Mouse (Mus musculus) neural tube, embryonic 12.5 days (tissue): ENCODE results near the gene Lmtk2. TPM values are rescaled to one million over a fixed set of nuclear protein-coding genes. Genes with fewer than 3 reads are reported as not detected.

ENCODE experiments used
- ATAC-seq: fragments of 200-750 bp; cut with Nextera tagmentation; 2 replicates; pipeline ENCODE4 v1.8.0; 2017; ENCODE audit warnings: low read depth, mild to moderate bottlenecking, moderate TSS enrichment, moderate library complexity; ENCODE audit not compliant: low FRiP score
- H3K27ac ChIP-seq: fragments of 300-500 bp; sonication (generic); 2 replicates; pipeline ENCODE4 v1.5.1; 2016
- H3K27me3 ChIP-seq: fragments of 300-500 bp; sonication (generic); replicated peaks from 2 replicates; pipeline ENCODE4 v1.6.1; 2016; ENCODE audit warnings: mild to moderate bottlenecking
- H3K36me3 ChIP-seq: fragments of 300-500 bp; sonication (generic); 2 replicates; pipeline ENCODE4 v1.6.1; 2016; ENCODE audit warnings: mild to moderate bottlenecking
- H3K4me1 ChIP-seq: fragments of 300-500 bp; sonication (generic); 2 replicates; pipeline ENCODE4 v1.6.1; 2016
- H3K4me2 ChIP-seq: fragments of 300-500 bp; sonication (generic); replicated peaks from 2 replicates; pipeline ENCODE4 v1.6.1; 2016; ENCODE audit warnings: mild to moderate bottlenecking
- H3K4me3 ChIP-seq: fragments of 300-500 bp; sonication (generic); 2 replicates; pipeline ENCODE4 v1.5.1; 2016
- H3K9ac ChIP-seq: fragments of 300-500 bp; sonication (generic); 2 replicates; pipeline ENCODE4 v1.6.1; 2016; ENCODE audit warnings: mild to moderate bottlenecking
- H3K9me3 ChIP-seq: fragments of 300-500 bp; sonication (generic); 2 replicates; pipeline ENCODE4 v1.6.1; 2016; ENCODE audit warnings: mild to moderate bottlenecking
- WGBS: fragments of 180-500 bp; shearing (Covaris S2); methylation state at CpG from one replicate; pipeline ENCODE4 v1.1.7; 2016; 5-methylcytosine and 5-hydroxymethylcytosine counted together
- polyA plus RNA-seq: library from polyadenylated mRNA; unstranded; fragments of >200 nt; fragmentation: Nextera tagmentation; extraction: Ambion mirVana; gene quantifications from 2 replicates; pipeline ENCODE4 v1.2.1, GENCODE M21; 2016

Lmtk2 gene
- polyA plus RNA-seq, 1 experiment from 2014 or later: 9.0 TPM

DNA sequence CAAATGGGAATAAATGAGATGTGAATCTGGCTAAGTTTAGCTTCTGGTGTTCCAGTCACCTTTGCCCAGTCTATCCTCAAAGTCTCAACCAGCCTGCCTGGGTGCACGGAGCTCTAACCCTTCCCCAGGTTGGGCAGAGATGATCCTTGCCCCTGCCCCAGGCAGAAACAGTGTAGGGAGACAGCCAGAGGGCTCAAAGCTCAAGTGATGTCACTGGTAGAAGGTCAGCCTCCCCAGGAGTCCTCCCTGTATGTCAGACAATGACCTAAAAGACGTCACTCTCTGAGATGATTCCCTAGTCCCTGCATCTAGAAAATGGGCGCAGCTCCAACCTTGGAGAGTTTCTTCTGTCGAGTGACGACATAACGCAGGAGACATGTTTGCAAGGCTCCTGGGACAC is 14.5 kb upstream of the Lmtk2 start:
- Histone ChIP-seq H3K4me3 (no peak overlapping the region), H3K27me3 (no peaks in the 10 kb centered on the region), H3K9me3 (no peaks in the 10 kb centered on the region), H3K4me2 (no peak overlapping the region), H3K27ac (no peak overlapping the region), H3K36me3 (no peaks in the 10 kb centered on the region), H3K4me1 (no peaks in the 10 kb centered on the region), H3K9ac (no peak overlapping the region)
- no peak for ATAC-seq
- 83% methylated on average over 6 of the region's 6 CpGs for WGBS

DNA sequence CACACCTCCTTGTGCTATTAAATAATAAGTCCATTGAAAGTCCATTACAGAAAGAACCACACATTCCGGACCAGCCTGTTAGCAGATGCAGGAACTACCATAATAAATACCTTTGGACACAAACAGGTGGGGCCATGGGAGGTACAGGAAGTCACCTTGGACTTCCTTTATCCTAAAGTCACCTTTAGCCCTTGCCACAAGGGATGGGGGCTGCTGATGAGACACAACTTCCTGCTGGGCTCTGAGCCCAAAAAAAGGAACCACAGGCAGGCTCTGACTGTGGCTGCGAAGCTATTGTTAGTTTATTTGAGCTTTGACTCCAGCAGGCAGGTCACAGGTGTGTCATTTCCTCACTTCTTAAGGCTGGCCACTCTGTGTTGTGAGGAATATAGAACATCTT is 13.7 kb upstream of the Lmtk2 start:
- ATAC-seq: no peak
- no peaks in the 10 kb centered on the region for H3K4me1 ChIP-seq
- H3K27me3 ChIP-seq: no peaks in the 10 kb centered on the region
- H3K36me3 ChIP-seq: no peaks in the 10 kb centered on the region
- H3K9ac ChIP-seq: no peak overlapping the region
- H3K4me3 ChIP-seq: no peak overlapping the region
- WGBS: 75% methylated on average over 2 of the region's 2 CpGs
- no peaks in the 10 kb centered on the region for H3K9me3 ChIP-seq
- no peak overlapping the region for H3K27ac ChIP-seq
- no peak overlapping the region for H3K4me2 ChIP-seq

DNA sequence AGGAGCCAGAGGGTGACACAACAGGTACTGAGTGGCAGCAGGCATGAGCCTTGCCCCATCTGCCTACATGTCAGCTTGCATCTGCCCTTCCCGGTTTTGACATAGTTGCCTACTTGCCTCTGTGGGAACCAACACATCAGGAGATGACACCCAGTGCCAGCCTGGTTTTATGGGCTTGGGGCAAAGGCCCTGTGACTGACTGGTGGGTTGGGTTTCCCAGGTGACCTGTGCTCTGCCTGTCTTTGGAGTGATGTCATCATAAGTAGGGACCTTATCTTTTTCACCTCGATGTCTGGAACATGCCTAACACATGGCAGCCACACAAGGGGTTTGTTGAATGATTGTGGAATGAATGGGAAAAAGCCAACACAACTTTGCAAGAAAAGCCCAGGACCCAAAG is 11.9 kb upstream of the Lmtk2 start:
- no peak overlapping the region for H3K9ac ChIP-seq
- H3K9me3 ChIP-seq: no peaks in the 10 kb centered on the region
- no peaks in the 10 kb centered on the region for H3K4me1 ChIP-seq
- H3K27ac ChIP-seq: no peak overlapping the region
- no peak overlapping the region for H3K4me2 ChIP-seq
- H3K4me3 ChIP-seq: no peak overlapping the region
- no peaks in the 10 kb centered on the region for H3K36me3 ChIP-seq
- ATAC-seq: no peak
- no peaks in the 10 kb centered on the region for H3K27me3 ChIP-seq
- 88% methylated on average over 2 of the region's 2 CpGs for WGBS

DNA sequence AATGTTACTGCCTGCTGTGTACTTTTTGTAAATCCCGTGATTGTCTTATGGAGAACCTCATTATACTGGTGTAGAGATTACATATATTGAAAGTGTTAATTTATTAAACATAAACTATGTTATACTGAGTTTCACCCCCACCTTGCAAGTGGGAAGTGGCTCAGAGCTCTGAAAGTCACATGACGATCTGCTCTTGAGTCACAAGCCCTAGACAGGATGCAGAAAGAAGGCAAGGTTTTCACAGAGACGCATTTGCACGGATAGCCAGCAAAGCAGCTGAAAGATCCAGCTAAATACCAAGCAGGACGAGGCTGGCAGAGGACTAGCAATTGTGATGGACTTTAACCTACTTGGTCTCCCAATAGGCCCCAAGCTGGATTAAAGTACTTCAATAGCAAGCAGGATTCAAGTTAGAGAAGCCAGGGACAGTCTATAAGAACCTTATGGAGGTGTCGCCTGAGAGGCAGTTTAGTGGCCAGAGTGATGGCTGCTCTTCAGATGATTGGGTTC is 4.7 kb upstream of the Lmtk2 start:
- H3K36me3 ChIP-seq: no peaks in the 10 kb centered on the region
- H3K9ac ChIP-seq: no peak overlapping the region
- H3K27ac ChIP-seq: no peak overlapping the region
- no peak overlapping the region for H3K4me3 ChIP-seq
- H3K9me3 ChIP-seq: no peaks in the 10 kb centered on the region
- no peak overlapping the region for H3K4me2 ChIP-seq
- no peaks in the 10 kb centered on the region for H3K4me1 ChIP-seq
- no peaks in the 10 kb centered on the region; the same call in 1 of the 2 replicates for H3K27me3 ChIP-seq
- ATAC-seq: no peak
- 82% methylated on average over 6 of the region's 6 CpGs for WGBS

DNA sequence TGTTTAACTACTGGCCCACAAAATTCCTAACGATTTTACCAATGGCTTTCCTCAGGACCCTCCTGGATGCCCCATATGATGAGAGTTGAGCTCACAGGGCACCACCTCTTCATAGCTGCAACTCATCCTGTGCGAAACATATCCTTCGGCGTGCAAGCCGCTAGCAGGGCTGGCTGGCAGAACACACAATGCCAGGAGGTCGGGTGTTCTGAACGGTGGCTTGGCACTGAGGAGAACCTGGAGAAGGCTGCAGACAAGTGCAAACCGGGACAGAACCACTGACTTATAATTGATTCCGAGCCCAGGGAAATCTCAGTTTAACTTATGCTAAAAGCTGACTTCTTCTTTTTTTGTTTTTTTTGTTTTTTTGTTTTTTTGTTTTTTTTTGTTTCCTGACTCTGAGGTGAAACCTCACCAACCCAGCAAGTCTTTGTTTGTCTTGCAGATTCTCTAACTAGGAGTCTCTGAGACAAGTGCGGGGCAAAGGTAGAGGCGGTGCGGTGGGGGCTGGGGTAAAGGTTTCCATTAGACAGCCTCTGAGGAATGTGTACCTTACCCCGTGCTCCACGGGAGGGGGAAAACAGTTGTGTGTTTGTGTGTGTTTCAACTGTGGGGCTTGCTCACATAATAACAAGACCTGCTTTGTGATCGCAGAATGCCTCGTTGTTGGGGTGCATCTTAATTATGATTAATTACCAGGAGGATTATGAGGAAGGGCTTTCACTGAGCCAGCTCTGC is 2.2 kb upstream of the Lmtk2 start:
- WGBS: 64% methylated on average over 16 of the region's 16 CpGs
- no peaks in the 10 kb centered on the region for H3K36me3 ChIP-seq
- H3K9me3 ChIP-seq: no peaks in the 10 kb centered on the region
- no peak overlapping the region for H3K4me3 ChIP-seq
- no peak for ATAC-seq
- H3K4me2 ChIP-seq: no peak overlapping the region
- peaks cover 5% of the 10 kb centered on the region; the same call in 1 of the 2 replicates for H3K4me1 ChIP-seq
- H3K9ac ChIP-seq: no peak overlapping the region
- no peaks in the 10 kb centered on the region; the same call in 1 of the 2 replicates for H3K27me3 ChIP-seq
- H3K27ac ChIP-seq: no peak overlapping the region

DNA sequence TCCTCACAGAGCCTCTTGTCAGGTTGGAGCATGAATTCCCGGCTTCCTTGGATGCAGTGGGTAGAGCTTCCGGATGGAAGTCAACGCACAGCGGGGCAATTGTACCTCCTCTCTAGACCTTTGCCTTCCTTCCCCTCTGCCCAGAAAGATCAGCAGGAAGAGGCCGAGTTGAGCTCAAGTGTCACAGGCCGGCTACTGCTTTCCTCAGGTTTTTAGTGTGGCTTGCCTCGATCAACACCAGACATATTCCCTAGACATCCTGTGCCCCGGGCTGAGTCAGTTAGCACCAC is 1.7 kb upstream of the Lmtk2 start:
- Histone ChIP-seq H3K4me1 (peaks cover 5% of the 10 kb centered on the region; the same call in 1 of the 2 replicates), H3K27ac (no peak overlapping the region), H3K36me3 (no peaks in the 10 kb centered on the region), H3K9ac (no peak overlapping the region), H3K4me3 (no peak overlapping the region), H3K27me3 (no peaks in the 10 kb centered on the region; the same call in 1 of the 2 replicates), H3K9me3 (no peaks in the 10 kb centered on the region), H3K4me2 (no peak overlapping the region)
- ATAC-seq: no peak
- 39% methylated on average over 8 of the region's 8 CpGs for WGBS

DNA sequence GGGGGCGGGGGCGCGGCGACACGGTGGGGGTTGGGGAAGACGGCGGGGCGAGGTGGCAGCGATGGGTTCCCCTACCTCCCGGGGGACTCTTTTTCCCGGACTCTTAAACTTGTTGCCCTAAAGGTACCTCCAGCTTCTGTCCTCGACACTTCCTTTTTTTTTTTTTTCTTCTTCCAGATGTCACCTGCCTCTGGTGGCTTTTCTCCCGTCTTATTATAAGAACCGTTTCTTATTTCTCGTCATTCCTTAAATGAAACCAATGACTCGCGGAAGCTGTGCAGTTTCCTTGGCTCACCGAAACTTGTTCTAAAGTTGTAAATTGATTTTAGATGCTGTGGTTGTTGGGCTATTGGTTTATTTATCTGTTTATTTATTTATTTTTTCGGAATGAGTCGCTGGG is 712 bp downstream of the Lmtk2 start:
- Histone ChIP-seq H3K4me2 (peak overlapping the region; percentile 83), H3K4me3 (peak overlapping the region; percentile 99), H3K9ac (peak overlapping the region; percentile 95), H3K27me3 (no peaks in the 10 kb centered on the region; the same call in 1 of the 2 replicates), H3K9me3 (no peaks in the 10 kb centered on the region), H3K36me3 (no peaks in the 10 kb centered on the region), H3K27ac (no peak overlapping the region), H3K4me1 (peaks cover 8% of the 10 kb centered on the region; the same call in 1 of the 2 replicates)
- 3% methylated on average over 20 of the region's 20 CpGs for WGBS
- ATAC-seq: no peak

DNA sequence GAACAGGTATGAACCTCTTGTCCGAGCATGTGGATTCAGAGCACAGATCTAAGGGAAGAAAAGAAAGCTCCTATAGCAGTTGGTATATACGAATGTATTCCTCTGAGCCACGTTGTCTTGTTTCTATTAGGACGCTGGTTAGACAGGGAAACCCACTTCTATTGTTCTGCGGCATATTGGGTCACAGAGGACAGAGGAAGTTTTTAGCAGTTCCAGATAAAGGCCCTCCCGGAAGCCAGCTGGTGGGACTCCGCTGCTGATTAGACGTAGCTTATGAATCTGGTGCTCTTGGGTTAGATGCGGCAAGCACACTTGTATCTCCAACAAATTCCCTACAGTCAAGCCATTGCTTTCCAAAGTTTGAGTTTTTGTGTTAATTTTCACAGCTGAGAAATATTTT is 4.8 kb downstream of the Lmtk2 start:
- ATAC-seq: no peak
- Histone ChIP-seq H3K4me1 (peaks cover 9% of the 10 kb centered on the region; the same call in 1 of the 2 replicates), H3K9me3 (no peaks in the 10 kb centered on the region), H3K4me2 (no peak overlapping the region), H3K27me3 (no peaks in the 10 kb centered on the region), H3K9ac (no peak overlapping the region), H3K27ac (no peak overlapping the region), H3K36me3 (no peaks in the 10 kb centered on the region), H3K4me3 (no peak overlapping the region)
- WGBS: 77% methylated on average over 9 of the region's 9 CpGs

DNA sequence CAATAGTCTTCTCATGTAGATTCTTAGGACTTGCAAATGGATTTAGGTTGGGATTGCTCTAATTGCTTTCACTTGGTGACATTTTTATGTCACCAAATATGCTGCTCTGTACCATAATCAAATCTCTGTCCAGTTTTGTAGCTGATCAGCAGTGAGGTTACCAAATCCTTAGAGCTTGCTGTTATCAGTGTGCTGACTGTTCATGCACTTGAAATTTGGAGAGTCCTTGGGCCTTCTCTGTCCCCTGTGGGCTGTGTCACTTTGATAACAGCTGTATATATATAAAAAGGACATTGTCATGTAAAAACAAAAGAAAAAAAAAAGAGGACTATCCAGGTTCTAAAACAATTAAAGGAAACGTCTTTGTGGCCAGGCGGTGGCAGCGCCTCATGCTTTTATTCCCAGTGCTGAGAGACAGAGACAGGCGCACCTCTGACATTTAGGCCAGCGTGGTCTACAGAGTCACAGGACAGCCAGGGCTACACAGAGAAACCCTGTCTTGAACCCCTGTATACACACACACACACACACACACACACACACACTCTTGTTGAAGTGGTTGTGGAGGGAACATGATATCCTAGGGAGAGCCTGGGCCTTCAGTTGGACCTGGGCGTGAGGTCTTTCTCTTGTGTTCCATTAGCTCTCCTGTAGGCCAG is 5.4 kb downstream of the Lmtk2 start:
- ATAC-seq: no peak
- no peaks in the 10 kb centered on the region for H3K36me3 ChIP-seq
- H3K9me3 ChIP-seq: no peaks in the 10 kb centered on the region
- WGBS: 62% methylated on average over 6 of the region's 6 CpGs
- H3K27me3 ChIP-seq: no peaks in the 10 kb centered on the region
- no peak overlapping the region for H3K27ac ChIP-seq
- no peak overlapping the region for H3K4me3 ChIP-seq
- no peak overlapping the region for H3K4me2 ChIP-seq
- peaks cover 9% of the 10 kb centered on the region; the same call in 1 of the 2 replicates for H3K4me1 ChIP-seq
- H3K9ac ChIP-seq: no peak overlapping the region

DNA sequence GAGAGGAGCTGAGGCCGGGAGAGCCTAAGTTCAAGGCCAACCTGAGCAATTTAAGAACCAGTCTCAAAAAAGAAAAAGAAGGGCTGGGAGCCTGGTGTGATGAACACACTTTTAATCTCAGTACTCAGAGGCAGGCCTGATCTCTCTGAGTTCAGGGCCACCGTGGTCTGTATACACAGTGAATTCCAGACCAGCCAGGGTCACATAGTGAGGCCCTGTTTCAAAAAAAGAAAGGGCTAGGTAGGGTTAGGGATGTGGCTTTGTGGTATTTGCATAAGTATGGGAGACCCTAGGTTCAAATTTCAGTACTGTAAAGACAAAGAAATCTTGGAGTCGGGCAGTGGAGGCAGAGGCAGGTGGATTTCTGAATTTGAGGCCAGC is 5.9 kb downstream of the Lmtk2 start:
- H3K4me1 ChIP-seq: peaks cover 9% of the 10 kb centered on the region; the same call in 1 of the 2 replicates
- ATAC-seq: no peak
- no peak overlapping the region for H3K4me3 ChIP-seq
- no peaks in the 10 kb centered on the region for H3K27me3 ChIP-seq
- H3K4me2 ChIP-seq: no peak overlapping the region
- no peak overlapping the region for H3K9ac ChIP-seq
- H3K36me3 ChIP-seq: no peaks in the 10 kb centered on the region
- 87% methylated on average over 3 of the region's 3 CpGs for WGBS
- no peak overlapping the region for H3K27ac ChIP-seq
- no peaks in the 10 kb centered on the region for H3K9me3 ChIP-seq

DNA sequence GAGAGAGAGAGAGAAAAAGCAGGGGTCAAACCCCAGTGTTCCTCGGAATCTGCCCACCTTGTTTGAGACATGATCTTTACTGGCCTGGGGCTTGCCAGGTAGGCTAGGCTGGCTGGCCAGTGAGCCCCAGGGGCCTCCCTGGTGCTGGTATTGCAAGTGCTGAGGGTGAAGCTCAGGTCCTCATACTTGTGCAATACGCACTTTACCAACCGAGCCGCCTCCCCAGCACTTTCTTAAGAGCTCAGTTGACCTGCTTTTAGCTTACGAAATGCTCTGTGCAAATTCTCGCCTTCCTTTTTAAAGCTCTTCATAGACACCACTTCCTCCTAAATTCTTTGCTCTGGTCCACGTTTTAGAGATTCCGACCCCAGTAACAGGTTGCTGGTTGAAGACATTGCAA is 9.0 kb downstream of the Lmtk2 start:
- Histone ChIP-seq H3K9ac (no peak overlapping the region), H3K4me1 (peaks cover 9% of the 10 kb centered on the region; the same call in 1 of the 2 replicates), H3K27ac (no peak overlapping the region), H3K27me3 (no peaks in the 10 kb centered on the region), H3K36me3 (no peaks in the 10 kb centered on the region), H3K9me3 (no peaks in the 10 kb centered on the region), H3K4me3 (no peak overlapping the region), H3K4me2 (no peak overlapping the region)
- ATAC-seq: no peak
- WGBS: 95% methylated on average over 8 of the region's 8 CpGs

DNA sequence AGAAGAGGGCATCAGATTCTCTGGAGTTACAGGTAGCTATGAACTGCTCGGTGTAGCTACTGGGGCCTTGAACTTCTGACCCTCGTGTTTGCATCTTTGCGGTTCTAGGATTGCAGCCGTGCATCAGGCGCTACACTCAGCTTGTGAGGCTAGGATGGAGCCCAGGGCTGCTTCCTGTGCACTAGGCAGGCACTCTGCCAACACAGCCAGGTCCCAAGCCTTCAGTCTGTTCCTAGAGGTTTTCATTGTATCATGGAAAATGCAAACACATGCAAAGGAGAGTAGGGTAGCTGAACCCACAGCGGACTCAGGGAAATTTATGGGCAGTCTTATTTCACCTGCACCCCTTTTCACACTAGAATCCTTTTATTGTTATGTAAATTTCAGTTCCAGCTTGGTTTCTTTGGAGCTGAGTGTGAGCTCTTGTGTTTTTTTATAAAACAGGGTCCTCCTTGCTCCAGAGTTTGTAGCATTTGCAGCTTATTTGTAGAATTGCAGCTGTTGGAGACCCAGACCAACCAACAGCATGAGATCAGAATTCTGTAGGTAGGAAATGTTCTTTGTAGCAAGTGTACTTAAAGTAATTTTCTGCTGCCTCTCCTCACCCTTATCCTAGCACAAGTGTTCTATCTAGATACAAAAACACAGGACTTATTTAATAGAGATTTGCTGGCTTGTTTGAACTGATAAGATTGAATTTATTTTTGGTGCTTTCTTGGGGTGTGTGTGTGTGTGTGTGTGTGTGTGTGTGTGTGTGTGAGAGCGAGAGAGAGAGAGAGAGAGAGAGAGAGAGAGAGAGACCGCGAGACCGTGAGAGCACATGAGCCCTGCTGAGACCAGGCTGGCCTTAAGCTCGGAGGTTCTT is 12.6 kb downstream of the Lmtk2 start:
- Histone ChIP-seq H3K27me3 (no peaks in the 10 kb centered on the region), H3K9me3 (no peaks in the 10 kb centered on the region), H3K36me3 (no peaks in the 10 kb centered on the region), H3K4me1 (peaks cover 5% of the 10 kb centered on the region; the same call in 1 of the 2 replicates), H3K4me2 (no peak overlapping the region), H3K9ac (no peak overlapping the region), H3K4me3 (no peak overlapping the region), H3K27ac (no peak overlapping the region)
- 54% methylated on average over 9 of the region's 11 CpGs for WGBS
- ATAC-seq: peak; percentile 78
